Mouse (Mus musculus) granulocyte monocyte progenitor cell, adult 5-6 weeks (primary cell): ENCODE results near the gene Sgce. TPM values are rescaled to one million over a fixed set of nuclear protein-coding genes. Genes with fewer than 3 reads are reported as not detected.
A peak's percentile ranks its signal among the peaks of the same experiment; 100 is the strongest.

Source experiments
- ATAC-seq: replicated peaks from 2 replicates; pipeline ENCODE4 v1.8.0; 2016; ENCODE audit warnings: mild to moderate bottlenecking, moderate TSS enrichment, inconsistent platforms; ENCODE audit not compliant: poor library complexity, severe bottlenecking
- total RNA-seq, 2 experiments: library from RNA; stranded (forward) in 1 of 2; stranded (reverse) in 1 of 2; fragments of 200-712, 200-1000 nt in 1 of 2; fragments of >200 nt in 1 of 2; fragmentation: Nextera tagmentation in 1 of 2; gene quantifications; 2 replicates each; pipeline ENCODE4 v1.2.3; 2014 to 2017

Gene Sgce
- not detected in 2 replicates for total RNA-seq (2014; fragmentation: Nextera tagmentation)
- 1.0 and 2.3 TPM in 2 replicates for total RNA-seq (2017)

DNA sequence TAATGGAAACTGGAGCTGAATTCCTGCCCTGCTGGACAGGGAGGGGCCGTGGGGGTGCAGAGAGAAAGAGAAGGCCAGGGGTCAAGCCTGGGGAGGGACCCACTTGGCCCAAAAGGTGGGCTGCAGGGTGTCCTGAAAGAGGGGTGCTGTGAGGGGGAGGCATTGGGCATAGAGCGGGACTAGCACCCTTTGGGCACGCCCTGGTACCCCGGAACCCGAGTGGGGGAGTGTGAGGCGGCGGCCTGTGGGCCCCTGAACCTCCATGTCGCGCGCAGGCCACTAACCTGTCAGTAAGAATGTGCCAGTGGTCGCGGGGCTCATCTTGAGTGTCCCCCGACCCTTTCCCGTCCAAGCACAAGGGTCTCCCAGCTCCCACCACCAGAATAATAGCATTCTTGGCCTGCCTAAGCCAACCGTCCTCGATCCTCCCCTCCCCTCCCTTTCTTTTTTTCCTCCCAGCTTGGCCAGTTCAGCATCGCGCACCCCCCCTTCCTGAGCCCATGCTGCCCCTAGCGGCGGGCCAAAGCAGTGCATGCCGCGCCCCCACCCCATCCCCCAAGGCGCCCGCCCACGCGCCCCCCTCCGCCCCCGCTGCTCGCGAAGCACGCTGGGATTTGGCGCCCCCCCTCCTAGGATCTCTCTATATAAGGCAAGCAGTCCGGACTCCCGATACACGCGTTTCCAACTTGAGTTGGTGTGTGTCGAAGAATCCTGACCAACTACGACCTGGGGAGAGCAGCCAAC is at the start of gene Sgce, which contains the start of gene Peg10:
Gene Sgce (minus strand): TSS at position 512 of the 744 bp plus-strand sequence.
Gene Peg10 (plus strand): TSS at position 611 of the 744 bp plus-strand sequence.
- peak; percentile 34; the same call in 1 of the 2 replicates for ATAC-seq

DNA sequence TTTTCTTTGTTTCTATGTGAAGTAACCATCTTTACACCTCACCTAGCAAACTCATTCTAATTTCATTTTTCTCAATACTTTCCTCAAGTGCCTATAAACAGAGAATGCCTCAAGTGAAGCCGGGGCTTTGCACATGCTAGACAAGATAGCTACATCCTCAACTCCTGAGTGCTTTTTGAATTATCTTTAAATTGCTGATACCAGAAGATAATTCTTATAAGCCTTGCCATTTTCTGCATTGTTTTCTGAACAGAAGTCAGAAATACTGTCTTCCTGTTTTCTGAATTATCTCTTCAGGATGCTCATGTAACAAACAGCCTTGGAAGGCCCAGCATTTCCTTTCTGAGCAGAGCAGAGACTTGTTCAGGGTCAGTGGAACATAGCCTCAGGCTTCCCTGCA is 49.3 kb upstream of the Sgce start:
- no peak for ATAC-seq

- ATAC-seq: peak; percentile 52; the same call in 1 of the 2 replicates
Observed at GRCm38 (mm10) chr6:4762252-4762651, 15.2 kb upstream of the Sgce start.

DNA sequence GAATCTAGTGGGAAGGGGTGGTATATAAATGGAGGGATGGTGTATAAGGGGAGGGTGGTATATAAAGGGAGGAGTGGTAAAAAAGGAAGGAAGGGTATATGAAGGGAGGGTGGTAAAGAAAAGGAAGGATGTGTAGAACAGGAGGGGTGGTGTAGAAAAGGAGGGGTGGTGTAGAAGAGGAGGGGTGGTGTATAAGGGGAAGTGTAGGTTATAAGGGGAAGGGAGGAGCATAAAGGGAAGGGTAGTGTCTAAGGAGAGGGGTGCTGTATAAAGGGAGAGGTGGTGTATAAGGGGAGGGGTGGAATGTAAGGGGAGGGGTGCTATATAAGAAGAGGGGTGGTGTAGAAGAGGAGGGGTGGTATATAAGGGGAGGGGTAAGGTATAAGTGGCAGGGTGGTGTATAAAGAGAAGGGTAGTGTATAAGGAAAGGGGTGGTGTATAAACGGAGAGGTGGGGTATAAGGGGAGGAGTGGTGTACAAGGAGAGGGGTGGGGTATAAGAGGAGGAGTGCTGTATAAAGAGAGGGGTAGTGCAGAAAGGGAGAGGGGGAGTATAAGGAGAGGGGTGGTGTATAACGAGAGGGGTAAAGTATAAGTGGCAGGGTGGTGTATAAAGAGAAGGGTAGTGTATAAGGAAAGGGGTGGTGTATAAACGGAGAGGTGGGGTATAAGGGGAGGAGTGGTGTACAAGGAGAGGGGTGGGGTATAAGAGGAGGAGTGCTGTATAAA is 14.6 kb upstream of the Sgce start:
- ATAC-seq: peak; percentile 59

DNA sequence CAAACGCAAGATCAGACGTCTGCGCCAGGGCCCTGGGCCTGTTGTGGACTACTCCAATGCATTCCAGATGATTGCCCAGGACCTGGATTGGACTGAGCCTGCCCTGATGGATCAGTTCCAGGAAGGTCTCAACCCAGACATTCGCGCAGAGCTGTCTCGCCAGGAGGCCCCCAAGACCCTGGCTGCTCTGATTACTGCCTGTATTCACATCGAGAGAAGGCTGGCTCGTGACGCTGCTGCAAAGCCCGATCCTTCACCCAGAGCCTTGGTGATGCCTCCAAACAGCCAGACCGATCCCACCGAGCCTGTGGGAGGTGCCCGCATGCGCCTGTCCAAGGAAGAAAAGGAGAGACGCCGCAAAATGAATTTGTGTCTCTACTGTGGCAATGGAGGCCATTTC is 7.9 kb upstream of the Sgce start:
- no peak for ATAC-seq

- ATAC-seq: no peak
Observed at GRCm38 (mm10) chr6:4754286-4754685, 7.3 kb upstream of the Sgce start.

- no peak for ATAC-seq
Observed at GRCm38 (mm10) chr6:4751355-4751754, 4.3 kb upstream of the Sgce start.

DNA sequence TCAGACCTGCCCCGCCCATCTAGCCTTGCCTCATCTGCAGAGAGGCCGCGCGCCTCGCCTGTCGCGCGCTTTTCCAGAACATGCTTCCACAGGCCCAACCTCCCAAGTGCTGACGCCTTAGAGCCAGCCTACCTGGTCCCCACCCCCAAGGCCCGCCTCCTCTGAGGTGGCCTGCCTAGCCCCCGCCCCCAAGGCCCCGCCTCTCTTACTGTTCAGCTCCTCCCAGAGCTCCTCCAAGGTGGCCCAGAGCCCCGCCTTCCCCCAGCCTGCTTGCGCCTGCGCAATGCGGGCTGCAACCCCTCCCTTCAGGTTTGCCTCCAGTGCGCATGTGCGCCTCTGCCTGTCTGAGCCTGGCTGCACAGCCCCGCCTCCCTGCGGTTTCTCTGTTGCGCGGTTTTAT is 2.1 kb upstream of the Sgce start:
- ATAC-seq: peak; percentile 91

DNA sequence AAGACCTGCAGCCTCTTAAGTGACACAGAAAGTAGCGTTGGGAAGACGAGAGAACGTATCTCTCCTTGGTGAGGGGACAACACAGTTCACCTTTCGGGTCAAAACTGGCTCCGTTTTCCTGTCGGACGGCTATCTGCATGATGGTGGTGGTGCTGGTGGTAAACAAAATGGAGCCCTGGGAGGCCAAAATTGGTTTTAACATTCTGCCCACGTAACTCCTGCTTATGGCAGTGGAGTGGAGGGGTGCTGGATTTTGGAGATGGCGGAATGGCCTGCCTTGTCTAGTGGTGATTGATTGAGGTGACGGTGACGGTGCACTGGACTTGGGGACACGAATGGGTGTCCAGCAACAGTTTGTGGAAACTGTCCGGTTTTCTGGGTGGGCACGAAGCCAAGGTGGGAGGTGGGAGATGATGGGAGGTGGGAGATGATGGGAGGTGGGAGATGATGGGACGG is 1.5 kb upstream of the Sgce start:
- no peak for ATAC-seq

- peak; percentile 57 for ATAC-seq
Observed at GRCm38 (mm10) chr6:4747677-4748505, 884 bp upstream of the Sgce start.

DNA sequence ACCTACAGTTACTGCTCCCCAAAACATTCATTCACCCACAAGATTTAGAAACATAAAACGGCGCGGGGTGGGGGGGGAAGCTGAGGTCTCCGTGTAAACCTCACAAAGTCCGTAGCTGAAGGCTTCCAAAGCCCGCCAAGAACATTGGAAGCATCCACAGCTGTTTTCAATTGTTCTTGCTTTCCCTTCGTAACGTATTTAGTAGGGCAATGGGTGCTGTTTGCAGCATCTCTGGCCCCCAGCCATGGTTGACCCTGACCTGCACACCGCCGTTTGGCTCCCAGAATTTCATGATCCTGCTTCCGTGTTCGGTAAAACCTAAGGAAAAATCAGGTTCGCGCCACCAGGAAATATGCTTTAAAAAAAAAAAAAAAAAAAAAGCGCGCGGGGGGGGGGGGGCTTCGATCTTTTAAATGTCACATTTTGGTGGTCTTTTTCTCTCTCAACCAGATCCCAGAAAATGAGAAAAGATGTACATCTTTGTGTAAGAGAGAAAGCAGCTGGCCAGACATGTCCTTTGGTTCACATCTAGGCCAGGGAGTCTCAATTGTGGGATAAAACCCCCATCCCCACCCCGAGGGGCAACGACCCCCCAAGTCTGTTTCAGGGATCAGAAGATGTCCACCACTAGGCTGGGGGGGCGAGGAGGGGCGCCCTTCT is 841 bp downstream of the Sgce start:
- no peak for ATAC-seq

GRCm38 (mm10) chr6:4740511-4740910 is 6.5 kb downstream of the Sgce start:
- no peak for ATAC-seq

- no peak for ATAC-seq
Observed at GRCm38 (mm10) chr6:4739522-4740355, 7.3 kb downstream of the Sgce start.

- ATAC-seq: no peak
Observed at GRCm38 (mm10) chr6:4738717-4739116, 8.3 kb downstream of the Sgce start.

- ATAC-seq: no peak
Observed at GRCm38 (mm10) chr6:4738034-4738629, 8.9 kb downstream of the Sgce start.

- peak; percentile 50; the same call in 1 of the 2 replicates for ATAC-seq
Observed at GRCm38 (mm10) chr6:4736372-4736771, 10.6 kb downstream of the Sgce start.

DNA sequence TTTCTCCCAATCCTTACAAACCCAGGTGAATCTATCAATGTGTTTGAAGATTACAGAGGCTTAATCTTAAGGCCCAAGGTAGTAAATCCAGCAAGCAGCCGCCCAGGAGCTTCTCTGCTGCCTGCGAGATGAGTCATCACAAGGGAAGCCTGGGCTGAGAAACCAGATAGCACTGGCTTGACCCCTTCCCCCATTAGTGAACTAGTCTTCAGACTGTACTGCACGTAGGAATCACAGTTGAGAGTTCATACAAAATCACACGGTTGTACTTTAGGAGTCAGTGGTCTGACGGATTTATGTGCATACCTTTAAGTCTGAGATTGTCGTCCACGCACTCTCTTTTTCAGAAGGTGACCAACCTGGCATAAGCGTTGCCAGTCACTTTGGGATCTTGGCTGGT is 13.8 kb downstream of the Sgce start:
- ATAC-seq: no peak

DNA sequence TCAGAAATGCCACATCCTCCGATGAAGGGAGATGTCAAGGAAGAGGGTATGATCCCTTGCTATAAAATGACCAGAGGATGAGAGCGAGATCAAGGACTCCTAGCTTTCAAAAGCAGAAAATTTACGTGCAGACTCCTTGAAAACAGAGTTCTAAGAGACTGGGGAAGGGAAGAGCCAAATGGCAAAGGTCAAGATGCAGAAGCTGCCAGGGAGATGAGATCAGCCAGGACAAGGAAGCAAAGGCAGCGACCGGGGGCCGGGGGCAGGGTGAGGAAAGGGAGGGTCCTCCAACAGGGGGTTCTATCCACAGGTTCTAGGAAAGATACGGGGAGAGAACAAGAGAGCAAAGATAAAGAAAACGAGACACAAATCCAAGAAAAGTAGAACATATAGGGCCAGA is 15.3 kb downstream of the Sgce start:
- no peak for ATAC-seq

DNA sequence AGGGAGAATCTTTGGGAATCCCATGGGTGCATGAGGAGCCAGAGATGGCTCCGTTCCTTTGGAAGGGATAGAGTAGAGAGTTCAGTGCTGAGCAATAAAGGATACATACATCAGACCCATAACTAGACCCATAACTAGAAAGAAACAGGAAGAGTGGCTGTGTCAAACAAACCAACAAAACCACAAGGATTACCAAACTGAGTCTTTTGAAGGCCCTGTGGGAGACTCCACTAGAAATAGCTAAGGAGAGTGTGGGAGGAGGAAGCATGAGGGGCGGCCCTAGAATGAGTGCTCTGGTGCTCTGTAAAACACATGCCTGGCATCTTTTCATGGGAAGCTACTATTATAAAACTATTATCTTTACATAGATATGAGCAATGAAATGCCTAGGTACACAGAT is 18.7 kb downstream of the Sgce start:
- ATAC-seq: peak; percentile 99
